8 mouse cellular contexts compared by ENCODE assay signal in genomic region chr1:59516026-59516917, GRCm38 (mm10). TPM values are rescaled to one million over a fixed set of nuclear protein-coding genes. Genes with fewer than 3 reads are reported as not detected.
DNase-seq lines count a peak whose midpoint lies in the region; ATAC-seq lines count a peak whose summit lies in the region.

Gene Gm973 (plus strand): TSS chr1:59516264.

- intact Hi-C loops in heart, postnatal 25 days (cut with DNase I), result no loop called here

- no peak for ATAC-seq in erythroblast, adult 5-6 weeks (replicated peaks; ENCODE audit: low FRiP score, poor library complexity, severe bottlenecking)

- peak; percentile 13 for DNase-seq in kidney, adult 18-20 months
- no peak for DNase-seq in kidney, adult 8-10 months
- DNase-seq in frontal cortex, adult 2 months (ENCODE audit: extremely low spot score in 1 of 2, low spot score in 1 of 2), result peak; percentile 48 to 63
- DNase-seq in heart, postnatal 25 days (ENCODE audit: low spot score), result peak; percentile 54
- DNase-seq in layer of hippocampus, adult 8-10 months (ENCODE audit: low spot score in 2 of 2), result peak; percentile 70 to 77
- DNase-seq in lung, adult 18-20 months, result peak; percentile 80 to 88
- DNase-seq in ovary, postnatal 14 days (ENCODE audit: low spot score), result peak; percentile 33

RNA-seq across cellular contexts. Expression of gene Gm973, which starts in this region (rescaled TPM):
- 7.8 and 9.2 TPM in 2 replicates for polyA plus RNA-seq in frontal cortex, adult 2 months (2012; rRNA removed)
- under 1 TPM in 1 of 2 experiments, not detected in 1; 0.61 TPM for total RNA-seq in heart, postnatal 25 days (2021)
- 10 to 100 TPM; 15.3 to 29.4 (median 21.6) TPM for total RNA-seq in layer of hippocampus, adult 8-10 months (2022)
- total RNA-seq in erythroblast, adult 5-6 weeks (2015; ENCODE audit: low replicate concordance), result not detected in 2 replicates
- total RNA-seq in erythroblast, adult 5-6 weeks (2017; ENCODE audit: low replicate concordance), result 7.0 TPM in 1 of 2 replicates, not detected in the other

Comparison
In these comparisons a context has a peak if more than half of its experiments do, and no peak if none do; other contexts are left out.
1. DNase-seq: peak in kidney, adult 18-20 months (single experiment), frontal cortex, adult 2 months (2 of 2), layer of hippocampus, adult 8-10 months (2 of 2), lung, adult 18-20 months (2 of 2) and ovary, postnatal 14 days (single experiment); none in kidney, adult 8-10 months (0 of 2).
2. Peak in DNase-seq in heart, postnatal 25 days; RNA of the gene not detected or under 1 TPM.